8 mouse cellular contexts compared by ENCODE assay signal in the genomic region with DNA sequence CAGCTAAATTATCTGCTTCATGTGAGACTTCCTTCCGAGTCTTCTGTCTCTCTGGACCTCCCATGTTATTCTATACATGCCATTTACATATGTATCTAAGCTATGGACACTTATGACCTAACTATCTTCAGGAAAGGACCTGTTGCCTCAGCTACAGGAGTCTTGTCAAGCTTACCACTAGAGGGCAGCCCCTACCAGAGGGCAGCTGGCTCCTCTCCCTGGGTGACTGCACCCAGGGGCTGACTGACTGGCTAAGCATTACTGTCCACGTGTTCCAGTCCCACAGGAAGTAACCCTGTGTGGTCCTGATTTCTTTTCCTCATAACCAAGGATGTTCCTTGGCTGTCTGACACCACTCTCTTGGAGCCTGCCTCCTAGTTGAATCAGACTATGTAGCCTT. TPM values are rescaled to one million over a fixed set of nuclear protein-coding genes. Genes with fewer than 3 reads are reported as not detected.
A peak's percentile ranks its signal among the peaks of the same experiment; 100 is the strongest.
DNase-seq lines count a peak whose midpoint lies in the region; ATAC-seq and TF ChIP-seq lines count a peak whose summit lies in the region.

No protein-coding gene starts in this region.

- H3K4me3 ChIP-seq in heart, embryonic 10.5 days: no peak overlapping the region
- H3K4me3 ChIP-seq in lung, postnatal 0 days (ENCODE audit: low read depth, low read length): no peak overlapping the region
- H3K4me3 ChIP-seq in intestine, embryonic 16.5 days (ENCODE audit: low read length): no peak overlapping the region

- H3K4me2 ChIP-seq in lung, postnatal 0 days (replicated peaks; ENCODE audit: low read depth, low read length): no peak overlapping the region
- H3K4me2 ChIP-seq in intestine, embryonic 16.5 days (ENCODE audit: low read depth, low read length): no peak overlapping the region

- no peak overlapping the region for H3K9ac ChIP-seq in lung, postnatal 0 days (replicated peaks; ENCODE audit: low read depth)
- H3K9ac ChIP-seq in intestine, embryonic 16.5 days (ENCODE audit: low read depth, low read length): no peak overlapping the region

- no peak for ATAC-seq in lung, postnatal 0 days
- ATAC-seq in intestine, embryonic 16.5 days: no peak

- no peak overlapping the region for H3K27ac ChIP-seq in heart, embryonic 10.5 days
- no peak overlapping the region for H3K27ac ChIP-seq in lung, postnatal 0 days (ENCODE audit: low read length)
- H3K27ac ChIP-seq in intestine, embryonic 16.5 days (ENCODE audit: low read length): no peak overlapping the region

- no peaks in the 10 kb centered on the region for H3K27me3 ChIP-seq in heart, embryonic 10.5 days (ENCODE audit: insufficient read depth, poor library complexity, severe bottlenecking)
- no peaks in the 10 kb centered on the region for H3K27me3 ChIP-seq in lung, postnatal 0 days (replicated peaks; ENCODE audit: insufficient read depth, low read length)
- no peaks in the 10 kb centered on the region for H3K27me3 ChIP-seq in intestine, embryonic 16.5 days (replicated peaks; ENCODE audit: control insufficient read depth, insufficient read depth, low read length)

- TF ChIP-seq CTCF in lung, postnatal 0 days (IDR thresholded peaks at IDR 0.05): peak; percentile 54

- no peaks in the 10 kb centered on the region for H3K4me1 ChIP-seq in heart, embryonic 10.5 days
- no peaks in the 10 kb centered on the region for H3K4me1 ChIP-seq in lung, postnatal 0 days (ENCODE audit: insufficient read depth, low read depth, low read length)
- H3K4me1 ChIP-seq in intestine, embryonic 16.5 days (ENCODE audit: control insufficient read depth, insufficient read depth, low read length): no peaks in the 10 kb centered on the region

- peak; percentile 92 for DNase-seq in heart, adult 11 months
- no peak for DNase-seq in heart, embryonic 10.5 days (ENCODE audit: low spot score)
- peak; percentile 50 for DNase-seq in urinary bladder, postnatal 14 days (ENCODE audit: low spot score)
- DNase-seq in urinary bladder, postnatal 4 days (ENCODE audit: low spot score in 2 of 2): no peak
- DNase-seq in heart, postnatal 10 days: peak; percentile 27 to 56
- DNase-seq in lung, postnatal 0 days (ENCODE audit: low spot score): peak; percentile 10
- DNase-seq in gastrocnemius, postnatal 36 days: no peak

- H3K9me3 ChIP-seq in heart, embryonic 10.5 days: no peaks in the 10 kb centered on the region
- no peaks in the 10 kb centered on the region for H3K9me3 ChIP-seq in lung, postnatal 0 days (ENCODE audit: low read length)
- no peaks in the 10 kb centered on the region for H3K9me3 ChIP-seq in intestine, embryonic 16.5 days (ENCODE audit: control insufficient read depth, low read length)

- 65% methylated on average over 2 of the region's 2 CpGs for WGBS in heart, embryonic 10.5 days
- WGBS in lung, postnatal 0 days: 49% methylated on average over 2 of the region's 2 CpGs
- whole genome bisulfite sequencing in intestine, embryonic 16.5 days: 57% methylated on average over 2 of the region's 2 CpGs

- TF ChIP-seq EP300 in lung, postnatal 0 days (IDR thresholded peaks at IDR 0.05): no peak

- H3K36me3 ChIP-seq in heart, embryonic 10.5 days: no peaks in the 10 kb centered on the region
- no peaks in the 10 kb centered on the region for H3K36me3 ChIP-seq in lung, postnatal 0 days (ENCODE audit: insufficient read depth, low read length)
- no peaks in the 10 kb centered on the region for H3K36me3 ChIP-seq in intestine, embryonic 16.5 days (ENCODE audit: control insufficient read depth, insufficient read depth, low read length)

- intact Hi-C loops in heart, postnatal 10 days (cut with DNase I): loop anchor here (5.0 kb wide), 1 partner anchor 149 kb away; no protein-coding TSS in a partner anchor
- intact Hi-C loops in gastrocnemius, postnatal 36 days (cut with DNase I): no loop called here

RNA-seq across cellular contexts. Expression of a gene that starts 46.1 kb away (rescaled TPM):
- polyA plus RNA-seq in heart, embryonic 10.5 days (2016; fragmentation: Nextera tagmentation; extraction: Ambion mirVana): not detected in 2 replicates
- 1 to 10 TPM in 1 of 2 experiments, under 1 TPM in 1; 0.57 to 4.3 TPM for total RNA-seq in heart, postnatal 10 days (2021)
- not detected in 2 replicates for polyA plus RNA-seq in lung, postnatal 0 days (2015; fragmentation: Nextera tagmentation; extraction: Ambion mirVana)
- polyA plus RNA-seq in intestine, embryonic 16.5 days (2015; fragmentation: Nextera tagmentation; extraction: Ambion mirVana): 0.20 and 0.27 TPM in 2 replicates
- total RNA-seq in gastrocnemius, postnatal 36 days (2021): under 1 TPM in 1 of 2 experiments, not detected in 1; 0.20 TPM

Comparison
In these comparisons a context has a peak if more than half of its experiments do, and no peak if none do; other contexts are left out.
1. DNase-seq: peak in heart, adult 11 months (single experiment), urinary bladder, postnatal 14 days (single experiment), heart, postnatal 10 days (2 of 2) and lung, postnatal 0 days (single experiment); none in heart, embryonic 10.5 days (single experiment), urinary bladder, postnatal 4 days (0 of 2) and gastrocnemius, postnatal 36 days (0 of 2).